Mouse (Mus musculus) CH12.LX (cell line): Measurements from ENCODE around the gene Trabd2b. TPM values are rescaled to one million over a fixed set of nuclear protein-coding genes. Genes with fewer than 3 reads are reported as not detected.

Source experiments
- DNase-seq: peaks from one replicate; pipeline ENCODE4 v3.0.0-alpha.2; 2013; ENCODE audit errors: extremely low read depth
- H3K27ac ChIP-seq: 2 replicates; pipeline ENCODE4 v1.5.1; 2012; ENCODE audit warnings: low read depth, mild to moderate bottlenecking, control low read depth, moderate library complexity; ENCODE audit not compliant: insufficient read depth
- H3K27me3 ChIP-seq: replicated peaks from 2 replicates; pipeline ENCODE3; 2012; ENCODE audit warnings: inconsistent platforms
- H3K36me3 ChIP-seq, 2 experiments: replicated peaks in 1 of 2; 2 replicates each; pipeline versions ENCODE3 to v1.6.1; 2012; ENCODE audit warnings: inconsistent platforms in 1 of 2, low read length in 1 of 2, mild to moderate bottlenecking in 1 of 2, mixed read lengths in 1 of 2, moderate library complexity in 1 of 2; ENCODE audit not compliant: control insufficient read depth in 1 of 2, insufficient read depth in 1 of 2
- H3K4me1 ChIP-seq, 2 experiments: 2 replicates each; pipeline ENCODE4 v1.6.1; 2012; ENCODE audit warnings: inconsistent platforms in 1 of 2, moderate library complexity in 1 of 2; ENCODE audit not compliant: insufficient read depth in 2 of 2, control insufficient read depth in 1 of 2
- H3K4me2 ChIP-seq: 2 replicates; pipeline ENCODE4 v1.6.1; 2012; ENCODE audit warnings: low read depth, mild to moderate bottlenecking, control low read depth; ENCODE audit not compliant: poor library complexity, insufficient read depth, severe bottlenecking
- H3K4me3 ChIP-seq, 3 experiments: fragments of 150-350 bp in 1 of 3; sonication (generic) in 1 of 3; replicated peaks in 1 of 3; 2 replicates each; pipeline versions ENCODE3 to v1.5.1; 2011 to 2012; ENCODE audit warnings: low read depth in 2 of 3, low read length in 2 of 3, mild to moderate bottlenecking in 2 of 3, moderate library complexity in 2 of 3, control low read depth in 1 of 3, improper control_type of control experiment in 1 of 3, inconsistent platforms in 1 of 3, mixed read lengths in 1 of 3; ENCODE audit not compliant: poor library complexity in 1 of 3
- H3K79me2 ChIP-seq: replicated peaks from 2 replicates; pipeline ENCODE4 v1.6.1; 2012; ENCODE audit warnings: mild to moderate bottlenecking, moderate library complexity; ENCODE audit not compliant: control insufficient read depth, poor library complexity, insufficient read depth, severe bottlenecking; ENCODE audit errors: extremely low read depth
- H3K9ac ChIP-seq: 2 replicates; pipeline ENCODE4 v1.6.1; 2012; ENCODE audit warnings: low read depth, mild to moderate bottlenecking, control low read depth, moderate library complexity; ENCODE audit not compliant: insufficient read depth
- H3K9me3 ChIP-seq: replicated peaks from 2 replicates; pipeline ENCODE3; 2012; ENCODE audit warnings: low read length, inconsistent platforms, mixed read lengths
- CHD1 ChIP-seq: IDR thresholded peaks from 2 replicates; pipeline ENCODE4 v1.6.1; 2012; ENCODE audit warnings: low read depth, low read length, improper control_type of control experiment, inconsistent platforms
- CTCF ChIP-seq, 2 experiments: IDR thresholded peaks in 1 of 2; conservative IDR thresholded peaks in 1 of 2; 2 replicates each; pipeline ENCODE4 v1.5.1; 2011 to 2012; ENCODE audit warnings: low read depth in 2 of 2, low read length in 2 of 2, improper control_type of control experiment in 1 of 2, inconsistent platforms in 1 of 2, mild to moderate bottlenecking in 1 of 2, moderate library complexity in 1 of 2
- E2F4 ChIP-seq: IDR thresholded peaks from 2 replicates; pipeline ENCODE4 v1.6.1; 2011; ENCODE audit warnings: low read depth, low read length, improper control_type of control experiment; ENCODE audit not compliant: insufficient replicate concordance
- ELF1 ChIP-seq: IDR thresholded peaks from 2 replicates; pipeline ENCODE4 v1.6.1; 2014; ENCODE audit warnings: low read depth, mild to moderate bottlenecking, inconsistent platforms, low read length, improper control_type of control experiment
- EP300 ChIP-seq: IDR thresholded peaks from 2 replicates; pipeline ENCODE4 v1.6.1; 2011; ENCODE audit warnings: low read length, improper control_type of control experiment
- ETS1 ChIP-seq: conservative IDR thresholded peaks from 2 replicates; pipeline ENCODE4 v1.6.1; 2012; ENCODE audit warnings: low read depth, mild to moderate bottlenecking, inconsistent platforms, low read length, improper control_type of control experiment, moderate library complexity
- GABPA ChIP-seq: IDR thresholded peaks from 2 replicates; pipeline ENCODE4 v1.6.1; 2012; ENCODE audit warnings: low read depth, low read length, improper control_type of control experiment, inconsistent platforms; ENCODE audit not compliant: insufficient replicate concordance
- IRF4 ChIP-seq: IDR thresholded peaks from 2 replicates; pipeline ENCODE4 v1.6.1; 2014; ENCODE audit warnings: low read depth, mild to moderate bottlenecking, inconsistent platforms, low read length, improper control_type of control experiment
- KAT2A ChIP-seq: IDR thresholded peaks from 2 replicates; pipeline ENCODE4 v1.6.1; 2012; ENCODE audit warnings: low read length, improper control_type of control experiment, inconsistent platforms; ENCODE audit not compliant: insufficient replicate concordance
- MAZ ChIP-seq: IDR thresholded peaks from 2 replicates; pipeline ENCODE4 v1.6.1; 2012; ENCODE audit warnings: low read depth, mild to moderate bottlenecking, inconsistent platforms, low read length, improper control_type of control experiment, moderate library complexity
- MEF2A ChIP-seq: IDR thresholded peaks from 2 replicates; pipeline ENCODE4 v1.6.1; 2014; ENCODE audit warnings: low read depth, mild to moderate bottlenecking, inconsistent platforms, low read length, improper control_type of control experiment, borderline replicate concordance
- MYC ChIP-seq: IDR thresholded peaks from 2 replicates; pipeline ENCODE4 v1.6.1; 2011; ENCODE audit warnings: low read depth, mild to moderate bottlenecking, improper control_type of control experiment, low read length
- NRF1 ChIP-seq: IDR thresholded peaks from 2 replicates; pipeline ENCODE4 v1.6.1; 2014; ENCODE audit warnings: low read depth, mild to moderate bottlenecking, inconsistent platforms, low read length, improper control_type of control experiment, moderate library complexity
- POLR2AphosphoS2 ChIP-seq: IDR thresholded peaks from 2 replicates; pipeline ENCODE4 v1.6.1; 2011; ENCODE audit warnings: low read depth, low read length, improper control_type of control experiment
- SIN3A ChIP-seq: IDR thresholded peaks from 2 replicates; pipeline ENCODE4 v1.6.1; 2012; ENCODE audit warnings: low read length, improper control_type of control experiment, inconsistent platforms
- TCF12 ChIP-seq: IDR thresholded peaks from 2 replicates; pipeline ENCODE4 v1.6.1; 2014; ENCODE audit warnings: low read depth, mild to moderate bottlenecking, inconsistent platforms, low read length, improper control_type of control experiment
- USF1 ChIP-seq: IDR thresholded peaks from 2 replicates; pipeline ENCODE4 v1.6.1; 2014; ENCODE audit warnings: low read depth, mild to moderate bottlenecking, inconsistent platforms, low read length, improper control_type of control experiment
- dilution Hi-C: fragments of 300-500 bp; cut with MboI; formaldehyde crosslinking; loops from 2 replicates; pipeline ENCODE4 v1.14.3; 2020; ENCODE audit warnings: low sequenced_read_pairs; ENCODE audit not compliant: extremely low pct_unique_long_range_greater_than_20kb, extremely low pct_ligation_motif_present
- in situ Hi-C: fragments of 300-500 bp; cut with MboI; formaldehyde crosslinking; loops from 3 replicates; pipeline ENCODE4 v1.14.3; 2019; ENCODE audit warnings: low sequenced_read_pairs, low pct_ligation_motif_present, low pct_unique_long_range_greater_than_20kb, mixed read lengths
- polyA plus RNA-seq: library from polyadenylated mRNA; unstranded; fragments of >175 nt; gene quantifications from 2 replicates; pipeline ENCODE4 v1.2.1, GENCODE M21; 2012; ENCODE audit warnings: low read depth; ENCODE audit not compliant: insufficient read length
- total RNA-seq, 2 experiments: library from RNA; depleted of rRNA; stranded (reverse); fragments of 300-350 nt in 1 of 2; fragments of >200 nt in 1 of 2; gene quantifications; 2 replicates each; pipeline ENCODE4 v1.2.3; 2012 to 2014

The Trabd2b gene
- total and polyA plus RNA-seq, 3 experiments: not detected

DNA sequence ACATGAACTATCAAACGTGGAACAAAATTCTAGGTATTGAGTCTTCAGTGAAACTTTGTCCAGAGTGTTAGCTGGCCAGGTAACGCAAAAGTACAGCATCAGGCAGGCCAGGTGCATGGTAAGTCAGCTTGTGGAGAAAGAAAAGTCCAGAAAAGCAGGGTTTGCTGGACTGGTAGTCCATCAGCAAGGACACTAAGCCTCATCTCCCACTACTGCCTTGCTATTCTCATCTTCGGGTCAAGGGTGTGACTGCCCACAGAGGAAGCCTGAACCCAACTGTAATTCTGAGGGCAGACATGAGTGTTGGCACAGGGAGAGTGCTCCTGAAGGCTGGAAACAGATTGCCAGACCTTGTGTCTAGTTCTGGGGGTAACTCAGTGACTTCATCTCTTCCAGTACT, 111.5 kb downstream of the Trabd2b start:
- Histone ChIP-seq H3K4me1 (no peaks in the 10 kb centered on the region), H3K79me2 (no peaks in the 10 kb centered on the region), H3K9me3 (no peaks in the 10 kb centered on the region), H3K4me2 (no peak overlapping the region), H3K27ac (no peak overlapping the region), H3K4me3 (no peak overlapping the region), H3K36me3 (no peaks in the 10 kb centered on the region), H3K27me3 (peaks cover 69% of the 10 kb centered on the region), H3K9ac (no peak overlapping the region)
- dilution Hi-C loops: no loop called here
- in situ Hi-C loops: no loop called here
- no peak for TF ChIP-seq IRF4
- no peak for TF ChIP-seq EP300
- no peak for TF ChIP-seq MYC
- TF ChIP-seq CTCF (conservative IDR thresholded peaks at IDR 0.05 in 1 of 2, IDR thresholded peaks at IDR 0.05 in 1 of 2; ENCODE audit: low read depth in 2 of 2, low read length in 2 of 2): no peak
- TF ChIP-seq MAZ: no peak
- TF ChIP-seq ELF1: no peak
- TF ChIP-seq, all 38 proteins: peak for 0
- no peak for DNase-seq

DNA sequence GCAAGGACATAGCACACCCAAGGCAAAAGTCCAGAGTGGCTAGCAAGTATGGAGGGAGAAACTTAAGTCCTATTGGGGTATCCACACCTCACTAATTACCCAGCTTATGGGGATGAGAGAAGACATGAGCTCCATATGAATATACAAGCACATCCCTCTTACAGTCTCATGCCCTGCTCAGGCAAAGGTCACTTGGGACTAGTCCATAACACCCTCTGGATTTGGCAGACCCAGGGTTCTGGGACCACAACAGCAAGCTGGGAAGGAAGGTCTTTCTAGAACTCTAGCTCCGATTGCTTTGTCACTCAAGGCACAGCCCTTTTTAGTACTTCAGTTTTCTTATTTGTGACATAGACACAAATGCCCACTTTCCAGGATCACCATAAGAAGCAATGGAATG, 112.0 kb downstream of the Trabd2b start:
- in situ Hi-C loops (no loop called here), dilution Hi-C loops (no loop called here)
- no peak for DNase-seq
- H3K9ac ChIP-seq: no peak overlapping the region
- no peak overlapping the region for H3K4me3 ChIP-seq
- no peak for TF ChIP-seq E2F4
- no peak for TF ChIP-seq TCF12
- no peak for TF ChIP-seq GABPA
- no peak for TF ChIP-seq NRF1
- no peak for TF ChIP-seq MEF2A
- TF ChIP-seq IRF4: no peak
- no peak for TF ChIP-seq ETS1
- no peak for TF ChIP-seq EP300
- no peak for TF ChIP-seq KAT2A
- TF ChIP-seq CHD1: no peak
- no peak for TF ChIP-seq USF1
- no peak for TF ChIP-seq ELF1
- no peak for TF ChIP-seq SIN3A
- TF ChIP-seq POLR2AphosphoS2: no peak
- H3K4me1 ChIP-seq: no peaks in the 10 kb centered on the region
- H3K9me3 ChIP-seq: no peaks in the 10 kb centered on the region
- H3K36me3 ChIP-seq: no peaks in the 10 kb centered on the region
- no peaks in the 10 kb centered on the region for H3K79me2 ChIP-seq
- H3K27ac ChIP-seq: no peak overlapping the region
- H3K4me2 ChIP-seq: no peak overlapping the region
- peaks cover 68% of the 10 kb centered on the region for H3K27me3 ChIP-seq
